Mouse (Mus musculus) erythroblast, embryonic 14.5 days (primary cell): ENCODE data around the gene Gfy.

Experiments used
- GATA1 ChIP-seq: IDR thresholded peaks from 2 replicates; pipeline ENCODE4 v1.6.1; 2012; ENCODE audit warnings: low read length, inconsistent platforms, mixed read lengths
- TAL1 ChIP-seq: IDR thresholded peaks from 3 replicates; pipeline ENCODE4 v1.6.1; 2012; ENCODE audit warnings: low read length, inconsistent platforms, mixed read lengths

- no peak for TF ChIP-seq GATA1
- no peak for TF ChIP-seq TAL1
Measured at GRCm38 (mm10) chr7:45166950-45167401, 12.4 kb downstream of the Gfy start.
